Mouse (Mus musculus) right cerebral cortex, postnatal 36 days (tissue): ENCODE results near the gene Mab21l1.

Source experiments
- DNase-seq, 2 experiments: peaks; one replicate each; pipeline ENCODE4 v3.0.0; 2022; ENCODE audit warnings: low spot score in 2 of 2, mixed read lengths in 1 of 2

Mab21l1 gene

GRCm38 (mm10) chr3:55778764-55779730 is 3.3 kb upstream of the Mab21l1 start:
- DNase-seq, result no peak

GRCm38 (mm10) chr3:55780120-55781070 is 1.9 kb upstream of the Mab21l1 start:
- DNase-seq, result no peak

- no peak for DNase-seq
These were observed 768 bp upstream of the Mab21l1 start for GRCm38 (mm10) chr3:55781429-55782055.

GRCm38 (mm10) chr3:55782771-55783170 is 461 bp downstream of the Mab21l1 start:
- DNase-seq, result no peak

GRCm38 (mm10) chr3:55783171-55784081 is 1.1 kb downstream of the Mab21l1 start:
- DNase-seq, result no peak

GRCm38 (mm10) chr3:55784101-55784500 is 1.8 kb downstream of the Mab21l1 start:
- no peak for DNase-seq

GRCm38 (mm10) chr3:55785266-55785980 is 3.1 kb downstream of the Mab21l1 start:
- DNase-seq, result no peak

GRCm38 (mm10) chr3:55785981-55786725 is 3.8 kb downstream of the Mab21l1 start:
- no peak for DNase-seq

- no peak for DNase-seq
These were observed 4.7 kb downstream of the Mab21l1 start for GRCm38 (mm10) chr3:55786835-55787486.

- no peak for DNase-seq
These were observed 5.3 kb downstream of the Mab21l1 start for GRCm38 (mm10) chr3:55787487-55788213.

- DNase-seq, result no peak
These were observed 5.9 kb downstream of the Mab21l1 start for GRCm38 (mm10) chr3:55788214-55788586.

GRCm38 (mm10) chr3:55788621-55789201 is 6.4 kb downstream of the Mab21l1 start:
- no peak for DNase-seq

GRCm38 (mm10) chr3:55789856-55790255 is 7.5 kb downstream of the Mab21l1 start:
- DNase-seq, result no peak

GRCm38 (mm10) chr3:55790609-55791008 is 8.3 kb downstream of the Mab21l1 start:
- DNase-seq, result no peak

- DNase-seq, result no peak
These were observed 9.9 kb downstream of the Mab21l1 start for GRCm38 (mm10) chr3:55792251-55792650.

- no peak for DNase-seq
These were observed 11.7 kb downstream of the Mab21l1 start for GRCm38 (mm10) chr3:55793842-55794575.

GRCm38 (mm10) chr3:55794768-55795167 is 12.5 kb downstream of the Mab21l1 start:
- DNase-seq, result no peak
